Mouse (Mus musculus) mouse embryonic stem cell (cell line): ENCODE measurements around the gene Fuca1.

Experiments
- in situ Hi-C, 2 experiments: fragments of 300-500 bp; cut with MboI; formaldehyde crosslinking; loops; 1 replicate in 1 of 2; 3 replicates in 1 of 2; pipeline ENCODE4 v1.14.3; 2019 to 2020; ENCODE audit warnings: low sequenced_read_pairs in 2 of 2, low pct_unique_long_range_greater_than_20kb in 1 of 2, mixed read lengths in 1 of 2; ENCODE audit not compliant: unreplicated experiment in 1 of 2

The Fuca1 gene

GRCm38 (mm10) chr4:135943389-135943788 is 22.9 kb downstream of the Fuca1 start:
- in situ Hi-C loops: loop anchor here in 1 of 2 experiments (10.0 kb wide), 1 partner anchor 129 kb away; no protein-coding TSS in a partner anchor

GRCm38 (mm10) chr4:135945706-135946105 is 25.2 kb downstream of the Fuca1 start:
- in situ Hi-C loops: loop anchor here in 1 of 2 experiments (10.0 kb wide), 1 partner anchor 131 kb away; no protein-coding TSS in a partner anchor

GRCm38 (mm10) chr4:135946278-135946658 is 25.7 kb downstream of the Fuca1 start, which contains the start of gene Hmgcl:
Gene Hmgcl (plus strand): TSS chr4:135946448.
- in situ Hi-C loops: loop anchor here in 1 of 2 experiments (10.0 kb wide), 1 partner anchor 131 kb away; no protein-coding TSS in a partner anchor

- in situ Hi-C loops: loop anchor here in 1 of 2 experiments (10.0 kb wide), 1 partner anchor 132 kb away; no protein-coding TSS in a partner anchor
Measured at GRCm38 (mm10) chr4:135946659-135947301, 26.2 kb downstream of the Fuca1 start.

GRCm38 (mm10) chr4:135948142-135948541 is 27.6 kb downstream of the Fuca1 start:
- in situ Hi-C loops: loop anchor here in 1 of 2 experiments (10.0 kb wide), 1 partner anchor 133 kb away; no protein-coding TSS in a partner anchor

- in situ Hi-C loops: loop anchor here in 1 of 2 experiments (10.0 kb wide), 1 partner anchor 135 kb away; no protein-coding TSS in a partner anchor
Measured at GRCm38 (mm10) chr4:135949475-135949874, 28.9 kb downstream of the Fuca1 start.

- in situ Hi-C loops: loop anchor here in 1 of 2 experiments (10.0 kb wide), 1 partner anchor 135 kb away; no protein-coding TSS in a partner anchor
Measured at GRCm38 (mm10) chr4:135949911-135950310, 29.4 kb downstream of the Fuca1 start.

GRCm38 (mm10) chr4:135950365-135950764 is 29.8 kb downstream of the Fuca1 start:
- in situ Hi-C loops: no loop called here

- in situ Hi-C loops: no loop called here
Measured at GRCm38 (mm10) chr4:135951505-135951904, 31.0 kb downstream of the Fuca1 start.

GRCm38 (mm10) chr4:135953179-135953578 is 32.6 kb downstream of the Fuca1 start:
- in situ Hi-C loops: no loop called here

- in situ Hi-C loops: no loop called here
Measured at GRCm38 (mm10) chr4:135954241-135954640, 33.7 kb downstream of the Fuca1 start.

GRCm38 (mm10) chr4:135955886-135956285 is 35.4 kb downstream of the Fuca1 start:
- in situ Hi-C loops: no loop called here

- in situ Hi-C loops: no loop called here
Measured at GRCm38 (mm10) chr4:135958354-135958753, 37.8 kb downstream of the Fuca1 start.

GRCm38 (mm10) chr4:135960717-135961116 is 40.2 kb downstream of the Fuca1 start:
- in situ Hi-C loops: no loop called here

- in situ Hi-C loops: no loop called here
Measured at GRCm38 (mm10) chr4:135961709-135962108, 41.2 kb downstream of the Fuca1 start.

- in situ Hi-C loops: no loop called here
Measured at GRCm38 (mm10) chr4:135962198-135962597, 41.7 kb downstream of the Fuca1 start.

- in situ Hi-C loops: no loop called here
Measured at GRCm38 (mm10) chr4:135962946-135963345, 42.4 kb downstream of the Fuca1 start.

GRCm38 (mm10) chr4:135963457-135964193 is 43.1 kb downstream of the Fuca1 start, which contains the start of gene Gale:
Gene Gale (plus strand): TSS chr4:135963727.
- in situ Hi-C loops: no loop called here

GRCm38 (mm10) chr4:135964426-135964825 is 43.9 kb downstream of the Fuca1 start:
- in situ Hi-C loops: no loop called here
